ENCODE assay signal across 8 mouse cellular contexts in the genomic region with DNA sequence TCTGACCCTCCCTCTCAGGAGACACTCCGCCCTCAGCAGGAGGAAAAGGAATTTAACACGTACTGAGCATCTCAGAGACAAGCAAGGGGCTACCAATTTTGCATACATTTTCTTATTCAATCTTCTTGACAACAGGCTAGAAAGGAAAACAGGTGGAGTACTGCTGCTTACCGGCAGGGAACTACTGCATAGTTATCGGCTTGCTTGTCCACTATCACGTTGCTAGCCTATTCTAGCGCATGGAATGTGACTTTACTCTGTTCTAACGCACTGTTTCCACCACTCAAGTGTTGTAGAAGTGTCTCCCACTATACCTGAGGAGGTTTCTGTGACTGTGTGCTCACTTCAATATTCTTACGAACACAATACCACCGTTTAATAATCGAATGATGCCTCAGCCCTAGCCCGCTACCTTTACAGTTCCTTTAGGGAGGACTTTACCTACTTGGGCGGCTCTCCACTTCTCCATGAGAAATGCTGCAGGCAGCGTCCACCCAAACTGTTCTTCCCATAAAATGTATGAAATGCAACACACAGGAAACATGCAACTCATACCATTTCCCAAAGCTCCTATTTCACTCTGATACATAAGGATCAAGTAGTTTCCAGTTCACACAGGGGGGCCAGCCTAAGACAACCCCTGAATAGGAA. TPM values are rescaled to one million over a fixed set of nuclear protein-coding genes. Genes with fewer than 3 reads are reported as not detected.
DNase-seq lines count a peak whose midpoint lies in the region; ATAC-seq lines count a peak whose summit lies in the region.

No protein-coding gene starts in this region.

- H3K4me1 ChIP-seq in forebrain, embryonic 11.5 days (replicated peaks; ENCODE audit: control insufficient read depth, insufficient read depth, low read length), result 0 out of 2 replicates have a peak, but pooled peaks cover 1% of the 10 kb centered on the region
- peaks cover 12% of the 10 kb centered on the region for H3K4me1 ChIP-seq in hindbrain, embryonic 14.5 days (replicated peaks; ENCODE audit: control insufficient read depth, insufficient read depth, low read length)
- peaks cover 12% of the 10 kb centered on the region for H3K4me1 ChIP-seq in limb, embryonic 12.5 days (replicated peaks)
- peaks cover 9% of the 10 kb centered on the region for H3K4me1 ChIP-seq in midbrain, embryonic 16.5 days (ENCODE audit: control insufficient read depth, insufficient read depth, low read length)

- WGBS in forebrain, embryonic 11.5 days, result 2% methylated on average over 13 of the region's 13 CpGs
- WGBS in hindbrain, embryonic 14.5 days, result under 1% methylated on average over 13 of the region's 13 CpGs
- 2% methylated on average over 13 of the region's 13 CpGs for WGBS in limb, embryonic 12.5 days
- WGBS in midbrain, embryonic 16.5 days, result 2% methylated on average over 13 of the region's 13 CpGs

- H3K27ac ChIP-seq in forebrain, embryonic 11.5 days (ENCODE audit: low read depth, low read length), result peak overlapping the region; percentile 88; the same call in 1 of the 2 replicates
- H3K27ac ChIP-seq in hindbrain, embryonic 14.5 days, result peak overlapping the region; percentile 100
- H3K27ac ChIP-seq in limb, embryonic 12.5 days, result no peak overlapping the region
- peak overlapping the region; percentile 97 for H3K27ac ChIP-seq in midbrain, embryonic 16.5 days (ENCODE audit: low read length)

- H3K9ac ChIP-seq in forebrain, embryonic 11.5 days (ENCODE audit: low read length), result peak overlapping the region; percentile 95
- peak overlapping the region; percentile 99 for H3K9ac ChIP-seq in hindbrain, embryonic 14.5 days
- H3K9ac ChIP-seq in limb, embryonic 12.5 days (replicated peaks), result peak overlapping the region; percentile 90
- H3K9ac ChIP-seq in midbrain, embryonic 16.5 days (ENCODE audit: low read depth, low read length), result peak overlapping the region; percentile 100

- peak overlapping the region; percentile 86 for H3K4me2 ChIP-seq in forebrain, embryonic 11.5 days (ENCODE audit: low read depth, low read length, severe bottlenecking)
- H3K4me2 ChIP-seq in hindbrain, embryonic 14.5 days (replicated peaks), result peak overlapping the region; percentile 59
- peak overlapping the region; percentile 77 for H3K4me2 ChIP-seq in limb, embryonic 12.5 days
- peak overlapping the region; percentile 73 for H3K4me2 ChIP-seq in midbrain, embryonic 16.5 days (ENCODE audit: low read length)

- peak overlapping the region; percentile 93 for H3K4me3 ChIP-seq in forebrain, embryonic 11.5 days (ENCODE audit: low read depth, low read length)
- H3K4me3 ChIP-seq in hindbrain, embryonic 14.5 days (replicated peaks; ENCODE audit: low read length), result peak overlapping the region; percentile 98
- H3K4me3 ChIP-seq in limb, embryonic 12.5 days (replicated peaks), result peak overlapping the region; percentile 94
- peak overlapping the region; percentile 99 for H3K4me3 ChIP-seq in midbrain, embryonic 16.5 days (ENCODE audit: low read depth, low read length)

- H3K27me3 ChIP-seq in forebrain, embryonic 11.5 days (ENCODE audit: control insufficient read depth, insufficient read depth, low read length), result no peaks in the 10 kb centered on the region
- H3K27me3 ChIP-seq in hindbrain, embryonic 14.5 days (ENCODE audit: control insufficient read depth, insufficient read depth, low read length), result no peaks in the 10 kb centered on the region
- no peaks in the 10 kb centered on the region for H3K27me3 ChIP-seq in limb, embryonic 12.5 days
- no peaks in the 10 kb centered on the region for H3K27me3 ChIP-seq in midbrain, embryonic 16.5 days (ENCODE audit: control insufficient read depth, insufficient read depth, low read depth, low read length)

- no peak for ATAC-seq in forebrain, embryonic 11.5 days (replicated peaks; ENCODE audit: low FRiP score)
- no peak for ATAC-seq in hindbrain, embryonic 14.5 days (ENCODE audit: low FRiP score)
- ATAC-seq in limb, embryonic 12.5 days (ENCODE audit: insufficient number of reproducible peaks, insufficient read depth, low FRiP score, low TSS enrichment, low read depth), result no peak
- no peak for ATAC-seq in midbrain, embryonic 16.5 days

- H3K9me3 ChIP-seq in forebrain, embryonic 11.5 days (ENCODE audit: control insufficient read depth, low read length), result no peaks in the 10 kb centered on the region
- H3K9me3 ChIP-seq in hindbrain, embryonic 14.5 days (ENCODE audit: control insufficient read depth, low read length), result 0 out of 2 replicates have a peak, but pooled peaks cover 4% of the 10 kb centered on the region
- H3K9me3 ChIP-seq in limb, embryonic 12.5 days, result peaks cover 4% of the 10 kb centered on the region; the same call in 1 of the 2 replicates
- 0 out of 2 replicates have a peak, but pooled peaks cover 2% of the 10 kb centered on the region for H3K9me3 ChIP-seq in midbrain, embryonic 16.5 days (replicated peaks; ENCODE audit: control insufficient read depth, low read length, poor library complexity, severe bottlenecking)

- intact Hi-C loops in heart, postnatal 25 days (cut with DNase I), result loop anchor here (5.0 kb wide), 4 partner anchors 38 to 392 kb away; a partner anchor contains a TSS

- DNase-seq in heart, adult 11 months, result peak; percentile 91
- DNase-seq in heart, postnatal 25 days (ENCODE audit: low spot score), result no peak
- peak; percentile 60 for DNase-seq in brain, adult 2 months (ENCODE audit: low read depth, low spot score)
- DNase-seq in forebrain, embryonic 11.5 days (ENCODE audit: low spot score), result peak; percentile 53
- peak; percentile 63 for DNase-seq in hindbrain, embryonic 14.5 days (ENCODE audit: low spot score)
- DNase-seq in ovary, adult 18-20 months (ENCODE audit: low spot score), result no peak

- H3K36me3 ChIP-seq in forebrain, embryonic 11.5 days (ENCODE audit: control insufficient read depth, insufficient read depth, low read length), result no peaks in the 10 kb centered on the region
- peaks cover 6% of the 10 kb centered on the region; the same call in 1 of the 2 replicates for H3K36me3 ChIP-seq in hindbrain, embryonic 14.5 days (replicated peaks; ENCODE audit: control insufficient read depth, insufficient read depth)
- no peaks in the 10 kb centered on the region; the same call in 1 of the 2 replicates for H3K36me3 ChIP-seq in limb, embryonic 12.5 days
- peaks cover 4% of the 10 kb centered on the region; the same call in 1 of the 2 replicates for H3K36me3 ChIP-seq in midbrain, embryonic 16.5 days (ENCODE audit: control insufficient read depth, insufficient read depth, low read length)

RNA-seq across cellular contexts. Expression of a gene that starts 1.5 kb away (rescaled TPM):
- 100 to 1,000 TPM; 114 to 132 TPM for total RNA-seq in heart, postnatal 25 days (2021)
- 24.0 and 25.1 TPM in 2 replicates for polyA plus RNA-seq in forebrain, embryonic 11.5 days (2014; fragmentation: Nextera tagmentation; extraction: Ambion mirVana)
- 34.9 and 36.7 TPM in 2 replicates for polyA plus RNA-seq in hindbrain, embryonic 14.5 days (2014; fragmentation: Nextera tagmentation; extraction: Ambion mirVana)
- polyA plus RNA-seq in limb, embryonic 12.5 days (2016; fragmentation: Nextera tagmentation; extraction: Ambion mirVana), result 21.0 and 22.0 TPM in 2 replicates
- polyA plus RNA-seq in midbrain, embryonic 16.5 days (2015; fragmentation: Nextera tagmentation; extraction: Ambion mirVana), result 20.7 and 23.6 TPM in 2 replicates

Comparison
In these comparisons a context has a peak if more than half of its experiments do, and no peak if none do; other contexts are left out.
1. DNase-seq: peak in heart, adult 11 months (single experiment), brain, adult 2 months (single experiment), forebrain, embryonic 11.5 days (single experiment) and hindbrain, embryonic 14.5 days (single experiment); none in heart, postnatal 25 days (single experiment) and ovary, adult 18-20 months (single experiment).
2. Peak in every context shown above with its lines, with median percentiles within 50 percentile points of each other: H3K4me2 ChIP-seq, H3K4me3 ChIP-seq and H3K9ac ChIP-seq.